Mouse (Mus musculus): ENCODE data around the gene Gramd4.
A peak's percentile ranks its signal among the peaks of the same experiment; 100 is the strongest.
"Not testable (repeated sequence)": the region's sequence is repeated elsewhere in the genome, so short reads cannot be mapped to it uniquely, and the experiment has no call there.

The Gramd4 gene

GRCm38 (mm10) chr15:86051152-86051551 lies 6.3 kb upstream of the Gramd4 start:
- no peak for DNase-seq (ENCODE audit: low spot score)

DNA sequence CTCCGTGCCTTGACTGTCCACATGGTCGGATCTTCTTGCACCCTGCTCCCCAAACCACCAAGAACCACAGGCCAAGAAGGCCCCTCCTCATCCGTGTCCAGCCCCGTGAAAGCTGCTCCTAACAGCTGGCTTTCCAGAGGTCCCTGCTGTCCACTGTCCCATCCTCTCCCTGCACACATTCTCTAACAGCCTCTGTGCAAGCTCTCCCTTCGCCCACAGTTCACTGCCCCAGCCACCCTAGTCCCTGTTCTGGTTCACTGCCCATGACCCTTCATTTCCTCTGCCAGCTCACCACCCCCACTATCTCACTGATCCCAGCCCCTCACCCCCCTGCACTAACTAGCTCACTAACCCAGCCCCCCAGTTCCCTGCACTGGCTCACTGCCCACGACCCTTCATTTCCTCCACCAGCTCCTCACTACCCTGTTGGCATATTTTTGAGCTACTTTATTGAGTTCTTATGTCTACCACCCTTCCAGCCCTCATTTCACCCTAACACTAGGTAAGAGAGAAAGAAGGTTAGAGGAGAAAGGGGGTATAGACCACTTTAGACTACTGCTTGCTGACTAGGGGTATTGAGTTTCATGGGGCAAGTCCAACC lies 5.5 kb upstream of the Gramd4 start:
- no peak for DNase-seq (ENCODE audit: low spot score)

DNA sequence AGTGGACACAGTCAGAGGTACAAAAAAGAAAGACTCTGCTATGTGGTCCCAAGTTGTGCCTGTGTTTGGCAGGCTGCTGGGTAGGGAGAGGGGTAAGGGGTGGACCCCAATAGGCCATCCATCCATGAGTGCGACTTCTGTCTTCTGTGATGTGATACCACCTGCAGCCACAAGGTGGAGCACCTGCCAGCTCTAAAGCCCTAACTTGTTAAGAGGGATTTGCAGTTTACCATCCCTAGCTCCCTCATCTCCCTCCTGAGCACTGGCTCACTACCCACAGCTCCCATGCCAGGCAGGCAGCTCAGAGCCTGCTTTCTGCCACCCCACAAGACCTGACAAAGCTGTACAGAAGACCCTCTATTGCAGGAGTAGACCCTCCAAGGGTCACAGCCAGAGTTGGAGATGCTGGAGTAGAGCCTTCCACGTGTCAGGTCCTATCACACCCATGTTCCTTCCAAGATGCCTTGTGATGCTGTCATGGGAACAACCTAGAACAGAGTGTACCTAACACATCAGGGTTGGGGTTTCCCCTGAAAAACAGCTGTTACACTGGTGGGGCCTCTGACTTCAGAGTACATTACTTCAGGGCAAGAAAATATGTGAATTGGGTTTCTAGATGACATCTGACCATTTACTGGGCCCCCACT lies 3.5 kb upstream of the Gramd4 start:
- DNase-seq (ENCODE audit: low spot score): peak; percentile 89

DNA sequence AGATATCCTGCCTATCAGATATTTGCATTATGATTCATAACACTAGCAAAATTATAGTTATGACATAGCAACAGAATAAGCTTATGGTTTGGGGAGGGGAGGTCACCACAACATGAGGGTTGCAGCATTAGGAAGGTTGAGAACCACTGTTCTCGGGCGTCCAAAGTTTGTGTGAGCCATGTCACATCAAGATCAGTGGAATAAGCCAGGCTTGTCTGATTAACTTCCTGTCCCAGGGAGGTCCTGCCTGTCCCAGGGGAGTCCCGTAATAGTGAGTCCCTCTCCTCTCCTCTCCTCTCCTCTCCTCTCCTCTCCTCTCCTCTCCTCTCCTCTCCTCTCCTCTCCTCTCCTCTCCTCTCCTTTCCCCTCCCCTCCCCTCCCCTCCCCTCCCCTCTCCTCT lies 2.6 kb upstream of the Gramd4 start:
- not testable (repeated sequence) for DNase-seq (ENCODE audit: low spot score)

- DNase-seq (ENCODE audit: low spot score): no peak
These were observed 1.2 kb upstream of the Gramd4 start for GRCm38 (mm10) chr15:86056221-86056760.

DNA sequence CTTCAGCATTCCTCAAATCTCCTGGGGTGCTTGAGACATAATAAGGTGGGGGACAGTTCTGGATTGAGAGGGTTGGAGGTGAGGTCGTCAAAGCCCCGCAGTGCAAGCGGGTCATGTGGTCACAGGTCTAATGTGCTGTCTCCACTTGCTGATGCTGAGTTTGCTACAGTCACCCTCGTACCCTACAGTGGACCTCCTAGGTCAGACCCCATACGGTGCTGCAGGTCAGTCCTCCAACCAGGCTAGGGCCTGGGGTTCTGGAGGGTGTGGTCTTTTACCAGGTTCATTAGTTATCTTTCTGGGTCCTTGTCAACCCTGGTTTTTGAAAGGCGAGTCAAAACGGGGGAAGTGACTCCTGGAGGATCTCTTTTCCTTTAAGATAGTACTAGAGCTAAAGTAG lies 413 bp downstream of the Gramd4 start:
- DNase-seq (ENCODE audit: low spot score): peak; percentile 48

- DNase-seq (ENCODE audit: low spot score): peak; percentile 73
These were observed 960 bp downstream of the Gramd4 start for GRCm38 (mm10) chr15:86058394-86058915.

DNA sequence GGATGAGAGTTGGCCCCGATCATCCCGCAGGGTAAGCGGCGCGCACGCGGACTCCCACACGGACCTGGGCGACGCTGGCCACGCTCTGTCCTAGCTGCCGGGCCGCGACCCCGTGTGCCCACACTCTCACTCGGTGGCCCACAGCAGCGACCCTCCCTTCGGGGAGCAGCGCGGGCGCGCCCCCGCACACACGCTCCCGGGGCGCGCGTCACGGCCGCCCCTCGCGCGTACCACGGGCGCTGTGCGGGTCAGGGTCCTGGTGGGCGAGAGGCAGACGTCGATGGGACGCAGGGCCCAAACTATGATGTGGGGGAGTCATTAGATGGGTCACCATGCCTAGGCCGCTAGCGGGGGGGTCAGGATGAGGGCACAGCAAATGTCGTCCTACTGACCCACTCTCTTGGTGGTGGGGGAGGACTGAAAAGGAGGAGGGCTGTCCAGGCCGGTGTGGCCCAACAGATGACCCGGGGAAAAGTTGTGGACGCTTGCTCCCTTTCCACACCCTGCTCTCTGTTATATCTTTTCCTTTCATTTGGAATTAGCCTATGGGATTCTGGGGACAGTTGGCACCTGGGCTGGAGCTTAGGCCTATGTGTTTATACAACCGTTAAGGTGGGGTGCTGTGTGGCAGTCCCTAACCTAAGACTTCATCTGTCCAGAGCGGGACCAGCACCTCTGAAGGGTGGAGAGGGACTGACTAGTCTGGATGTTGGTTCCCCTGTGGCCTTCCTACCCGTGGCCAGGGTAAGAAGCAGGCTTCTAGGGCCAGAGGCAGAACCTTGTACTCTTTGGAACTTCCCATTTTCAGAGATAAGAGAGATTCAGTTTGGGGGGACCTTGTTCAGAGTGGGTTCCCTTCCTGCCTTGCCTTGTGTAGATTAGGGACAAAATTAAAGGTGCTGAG lies 1.7 kb downstream of the Gramd4 start:
- peak; percentile 47 for DNase-seq (ENCODE audit: low spot score)

DNA sequence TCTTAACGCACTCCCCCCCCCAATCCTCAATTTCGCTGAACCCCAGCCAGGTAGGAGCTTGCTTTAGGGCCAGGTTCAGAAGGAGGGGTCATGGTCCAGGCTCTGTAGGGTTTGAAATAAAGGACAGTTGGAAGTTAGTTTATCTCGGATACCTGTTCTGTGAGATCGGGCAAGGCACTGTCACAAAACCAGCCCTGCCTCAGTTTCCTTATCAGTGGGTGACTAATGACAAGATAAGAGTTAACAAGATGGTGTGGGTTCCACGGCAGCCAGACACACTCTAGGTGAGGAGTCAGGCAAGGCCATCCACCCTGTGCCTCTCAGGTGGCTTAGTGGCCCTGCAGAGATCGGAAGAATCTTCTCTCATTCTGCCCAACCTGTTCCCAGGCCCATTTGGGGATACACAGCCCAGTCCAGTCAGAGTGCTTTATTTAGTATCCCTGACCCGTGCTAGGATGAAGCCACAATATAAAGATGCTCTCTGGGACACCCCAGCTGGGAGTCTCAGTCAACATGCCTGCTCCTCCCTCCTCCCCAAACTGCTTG lies 2.4 kb downstream of the Gramd4 start:
- DNase-seq (ENCODE audit: low spot score): no peak

GRCm38 (mm10) chr15:86060581-86060980 lies 3.1 kb downstream of the Gramd4 start:
- DNase-seq (ENCODE audit: low spot score): no peak

GRCm38 (mm10) chr15:86061221-86061620 lies 3.7 kb downstream of the Gramd4 start:
- DNase-seq (ENCODE audit: low spot score): no peak

DNA sequence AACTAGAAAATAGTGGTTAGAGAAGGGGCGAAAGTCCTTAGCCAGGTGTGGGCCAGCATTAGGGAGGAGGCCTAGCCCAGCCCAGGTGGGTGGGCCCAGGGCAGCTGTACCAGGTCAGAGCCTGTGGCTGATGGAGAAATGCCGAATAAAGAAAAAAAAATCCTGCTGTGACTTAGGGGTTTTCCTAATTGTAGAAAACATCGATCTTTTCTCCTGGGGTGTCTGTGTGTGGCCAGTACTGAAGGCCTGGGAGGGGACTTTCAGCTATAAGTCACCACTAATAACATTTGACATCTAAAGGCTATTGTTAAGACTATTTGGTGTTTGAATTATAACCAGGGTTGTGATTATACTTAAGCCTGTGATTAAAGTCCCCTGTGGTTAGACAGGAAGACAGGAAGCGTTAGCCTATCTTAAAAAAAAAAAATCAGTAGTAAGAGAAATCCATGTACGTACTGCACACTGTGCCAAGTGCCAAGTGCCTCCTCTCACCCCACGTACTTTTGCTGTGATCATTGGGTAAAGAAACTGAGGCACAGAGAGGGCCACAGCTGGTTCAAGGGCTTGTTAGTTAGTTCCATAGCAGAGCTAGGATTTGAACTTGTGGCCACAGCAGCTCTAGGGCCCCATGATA lies 4.5 kb downstream of the Gramd4 start:
- DNase-seq (ENCODE audit: low spot score): no peak

GRCm38 (mm10) chr15:86064191-86064849 lies 6.8 kb downstream of the Gramd4 start:
- no peak for DNase-seq (ENCODE audit: low spot score)

GRCm38 (mm10) chr15:86064850-86065229 lies 7.3 kb downstream of the Gramd4 start:
- DNase-seq (ENCODE audit: low spot score): no peak

- no peak for DNase-seq (ENCODE audit: low spot score)
These were observed 7.9 kb downstream of the Gramd4 start for GRCm38 (mm10) chr15:86065367-86065766.

DNA sequence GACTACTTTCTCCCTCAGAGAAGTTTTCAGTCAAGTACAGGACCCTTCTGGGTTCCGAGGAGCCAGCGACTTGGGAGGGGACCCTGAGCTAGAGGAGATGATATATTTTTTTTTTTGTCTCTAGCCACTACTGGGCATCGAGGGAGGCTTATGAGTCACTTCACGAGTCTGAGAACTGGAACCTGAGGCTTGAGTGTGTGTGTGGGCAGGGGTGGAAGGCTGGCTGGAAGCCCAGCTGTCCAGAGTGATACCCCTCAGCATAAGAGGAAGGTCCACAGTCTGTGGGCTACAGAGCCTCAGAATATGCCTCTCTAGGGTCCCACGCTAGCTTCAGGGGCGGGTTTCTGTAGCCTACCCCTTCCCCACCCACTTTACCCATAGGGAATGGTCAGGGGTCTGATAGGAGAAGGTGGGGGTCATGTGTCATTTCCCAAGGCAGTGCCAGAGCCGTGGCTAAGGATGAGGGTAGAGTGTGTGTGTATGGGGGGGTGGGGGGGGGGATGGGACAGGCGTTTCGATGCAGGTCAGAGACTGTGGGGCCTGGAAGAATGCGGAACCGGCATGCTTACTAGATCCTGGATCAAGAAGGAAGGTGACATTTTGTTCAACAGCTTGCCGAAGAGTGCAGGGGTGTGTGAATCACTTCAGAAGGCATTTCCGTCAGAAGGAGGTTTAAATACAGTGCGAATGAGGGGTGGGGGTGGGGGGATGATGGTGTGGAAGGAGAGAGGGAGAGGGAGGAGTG lies 9.5 kb downstream of the Gramd4 start:
- no peak for DNase-seq (ENCODE audit: low spot score)

- no peak for DNase-seq (ENCODE audit: low spot score)
These were observed 10.1 kb downstream of the Gramd4 start for GRCm38 (mm10) chr15:86067581-86067910.

DNA sequence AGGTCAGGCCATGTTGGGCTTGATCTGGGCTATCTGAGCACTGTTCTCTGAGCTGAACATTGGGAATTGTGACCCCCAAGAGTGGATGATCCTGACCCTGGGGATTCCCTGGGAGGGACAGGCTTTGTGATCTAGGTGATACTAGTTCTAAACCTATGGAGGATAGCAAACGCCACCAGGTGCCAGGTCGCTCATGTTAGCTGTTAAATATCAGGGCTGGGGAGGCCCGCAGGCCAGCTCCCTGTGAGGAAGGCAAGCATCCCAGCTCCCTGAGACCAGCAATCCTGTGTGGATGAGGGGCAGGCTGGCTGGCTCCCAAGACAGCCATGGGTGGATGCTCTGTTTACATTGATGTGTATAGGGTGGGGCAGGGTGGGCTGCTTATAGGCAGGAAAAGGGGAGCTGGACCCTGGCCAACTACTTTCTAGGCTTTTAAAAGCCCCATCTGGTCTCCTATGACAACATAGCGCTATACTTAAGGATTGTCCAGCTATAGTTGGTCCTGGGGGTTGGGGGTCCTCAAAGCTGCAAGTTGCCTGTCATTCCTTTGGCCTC lies 10.5 kb downstream of the Gramd4 start:
- no peak for DNase-seq (ENCODE audit: low spot score)

- no peak for DNase-seq (ENCODE audit: low spot score)
These were observed 11.7 kb downstream of the Gramd4 start for GRCm38 (mm10) chr15:86069011-86069791.

Data from embryo, embryonic 10 days (tissue).